Mouse (Mus musculus): ENCODE data around the gene Osbpl5.

GRCm38 (mm10) chr7:143777375-143777774 lies 20.6 kb upstream of the Osbpl5 start:
- TF ChIP-seq CTCF (IDR thresholded peaks at IDR 0.05; ENCODE audit: control insufficient read depth, insufficient read depth, insufficient replicate concordance, low read depth, low read length), result no peak
- TF ChIP-seq POLR2A (IDR thresholded peaks at IDR 0.05; ENCODE audit: control insufficient read depth, low read depth, low read length), result no peak

Data from testis, adult 2 months (tissue).